Mouse (Mus musculus): ENCODE results near the gene Tnrc6c. TPM values are rescaled to one million over a fixed set of nuclear protein-coding genes. Genes with fewer than 3 reads are reported as not detected.
A peak's percentile ranks its signal among the peaks of the same experiment; 100 is the strongest.

Tnrc6c gene
- polyA plus RNA-seq, 1 experiment from 2014 or later = 10.5 TPM

DNA sequence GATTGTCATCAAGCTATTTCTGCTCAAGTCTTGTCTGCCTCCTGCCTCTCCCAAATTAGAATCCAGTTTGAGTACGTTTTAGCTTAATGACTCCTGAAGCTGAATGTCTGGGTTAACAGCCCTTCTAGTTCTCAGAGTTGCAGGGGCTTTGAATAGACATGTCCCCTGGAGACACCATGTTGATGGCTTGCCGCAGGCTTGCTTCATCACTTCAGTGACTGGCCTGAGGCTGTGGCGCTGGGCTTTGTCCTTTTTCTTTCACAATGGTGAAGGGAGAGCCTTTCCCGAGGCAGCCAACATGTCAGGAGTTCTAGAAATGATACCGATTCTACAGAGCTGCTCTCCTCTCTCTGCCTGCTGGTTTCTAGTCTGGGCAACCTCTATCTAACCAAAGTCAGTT lies 30.6 kb downstream of the Tnrc6c start:
- no peak for ATAC-seq (replicated peaks; ENCODE audit: low FRiP score)
- Histone ChIP-seq H3K36me3 (no peaks in the 10 kb centered on the region), H3K27ac (no peak overlapping the region), H3K4me3 (replicated peaks) (no peak overlapping the region), H3K9ac (no peak overlapping the region), H3K27me3 (no peaks in the 10 kb centered on the region), H3K4me2 (no peak overlapping the region), H3K9me3 (replicated peaks) (no peaks in the 10 kb centered on the region), H3K4me1 (peaks cover 43% of the 10 kb centered on the region)
- WGBS = 52% methylated on average over 5 of the region's 5 CpGs

- Histone ChIP-seq H3K27me3 (no peaks in the 10 kb centered on the region), H3K9me3 (replicated peaks) (no peaks in the 10 kb centered on the region), H3K9ac (no peak overlapping the region), H3K27ac (peak overlapping the region; percentile 33), H3K4me3 (replicated peaks) (no peak overlapping the region), H3K4me2 (peak overlapping the region; percentile 30), H3K36me3 (no peaks in the 10 kb centered on the region), H3K4me1 (peaks cover 43% of the 10 kb centered on the region)
- peak; percentile 69; the same call in 1 of the 2 replicates for ATAC-seq (replicated peaks; ENCODE audit: low FRiP score)
- 44% methylated on average over 3 of the region's 3 CpGs for WGBS
Measured at GRCm38 (mm10) chr11:117685461-117685860, 31.4 kb downstream of the Tnrc6c start.

DNA sequence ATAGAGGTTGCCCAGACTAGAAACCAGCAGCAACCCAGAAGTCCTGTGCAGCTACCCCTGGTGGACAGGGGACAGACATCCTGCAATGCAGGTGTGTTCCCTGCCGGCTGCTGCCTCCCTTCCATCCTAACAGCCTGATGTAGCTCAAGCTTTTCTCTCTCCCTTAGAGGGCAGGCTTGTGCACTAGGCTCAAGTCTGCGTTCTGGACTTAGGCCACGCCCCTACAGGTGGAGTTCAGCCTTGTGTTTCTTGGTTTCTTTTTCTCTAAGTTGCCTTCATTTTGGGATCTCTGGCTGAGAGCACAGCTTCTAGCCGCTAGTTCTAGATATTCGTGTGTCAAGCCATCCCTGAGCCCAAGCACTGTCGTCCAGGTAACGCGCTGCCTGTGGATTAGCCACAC lies 31.9 kb downstream of the Tnrc6c start:
- H3K9ac ChIP-seq = no peak overlapping the region
- ATAC-seq (replicated peaks; ENCODE audit: low FRiP score) = peak; percentile 69; the same call in 1 of the 2 replicates
- no peaks in the 10 kb centered on the region for H3K36me3 ChIP-seq
- peak overlapping the region; percentile 33 for H3K27ac ChIP-seq
- H3K4me2 ChIP-seq = peak overlapping the region; percentile 30
- no peaks in the 10 kb centered on the region for H3K27me3 ChIP-seq
- WGBS = 61% methylated on average over 8 of the region's 8 CpGs
- H3K4me1 ChIP-seq = peaks cover 43% of the 10 kb centered on the region
- H3K9me3 ChIP-seq (replicated peaks) = no peaks in the 10 kb centered on the region
- H3K4me3 ChIP-seq (replicated peaks) = no peak overlapping the region

DNA sequence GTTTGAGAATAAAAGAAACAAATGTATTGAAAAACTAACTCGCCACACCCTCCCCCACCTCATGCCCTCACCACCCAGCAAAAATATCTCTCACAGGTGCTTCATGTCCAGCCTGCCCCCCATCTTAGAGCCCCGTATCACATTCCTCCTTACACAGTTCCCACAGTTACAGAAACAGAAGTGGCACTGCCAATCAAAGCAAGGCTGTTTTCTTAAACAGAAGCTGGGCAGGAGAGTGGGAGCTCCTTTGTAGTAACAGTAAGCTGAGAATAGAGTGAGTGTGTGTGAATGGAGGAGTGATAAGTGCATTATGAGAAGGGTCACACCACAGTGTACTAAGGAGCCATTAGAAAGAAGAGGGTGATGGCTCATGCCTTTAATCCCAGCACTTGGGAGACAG lies 34.5 kb downstream of the Tnrc6c start:
- H3K9me3 ChIP-seq (replicated peaks) = no peaks in the 10 kb centered on the region
- H3K27me3 ChIP-seq = no peaks in the 10 kb centered on the region
- no peak overlapping the region for H3K4me2 ChIP-seq
- H3K4me1 ChIP-seq = peaks cover 36% of the 10 kb centered on the region
- no peak overlapping the region for H3K9ac ChIP-seq
- no peaks in the 10 kb centered on the region for H3K36me3 ChIP-seq
- H3K27ac ChIP-seq = no peak overlapping the region; the same call in 1 of the 2 replicates
- 0 out of 2 replicates have a peak, but pooled peaks have one; percentile 36 for ATAC-seq (replicated peaks; ENCODE audit: low FRiP score)
- 48% methylated on average over 2 of the region's 2 CpGs for WGBS
- no peak overlapping the region for H3K4me3 ChIP-seq (replicated peaks)

DNA sequence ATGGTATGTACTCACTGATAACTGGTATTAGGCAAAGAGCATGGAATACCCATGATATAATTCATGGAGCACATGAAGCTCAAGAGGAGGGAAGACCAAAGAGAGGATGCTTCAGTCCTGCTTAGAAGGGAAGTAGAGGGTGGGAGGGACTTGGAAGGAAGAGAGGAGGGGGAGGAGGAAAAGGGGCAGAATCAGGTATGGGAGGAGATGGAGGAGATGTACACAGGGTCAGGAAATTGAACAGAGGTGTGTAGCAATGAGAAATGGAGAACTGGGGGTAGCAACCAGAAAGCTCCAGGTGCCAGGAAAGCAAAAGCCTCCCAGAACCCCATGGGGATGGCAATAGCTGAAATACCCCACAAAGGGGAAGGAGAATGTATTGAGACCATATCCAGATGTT lies 37.2 kb downstream of the Tnrc6c start:
- ATAC-seq (replicated peaks; ENCODE audit: low FRiP score) = no peak
- Histone ChIP-seq H3K9ac (no peak overlapping the region), H3K36me3 (no peaks in the 10 kb centered on the region), H3K4me3 (replicated peaks) (no peak overlapping the region), H3K9me3 (replicated peaks) (no peaks in the 10 kb centered on the region), H3K4me1 (peaks cover 24% of the 10 kb centered on the region), H3K27ac (no peak overlapping the region), H3K27me3 (no peaks in the 10 kb centered on the region), H3K4me2 (no peak overlapping the region)

- Histone ChIP-seq H3K27me3 (no peaks in the 10 kb centered on the region), H3K36me3 (no peaks in the 10 kb centered on the region), H3K27ac (no peak overlapping the region), H3K4me3 (replicated peaks) (no peak overlapping the region), H3K4me2 (no peak overlapping the region), H3K4me1 (peaks cover 12% of the 10 kb centered on the region), H3K9me3 (replicated peaks) (no peaks in the 10 kb centered on the region), H3K9ac (no peak overlapping the region)
- WGBS = 76% methylated on average over 5 of the region's 5 CpGs
- ATAC-seq (replicated peaks; ENCODE audit: low FRiP score) = no peak
Measured at GRCm38 (mm10) chr11:117694050-117694449, 40.0 kb downstream of the Tnrc6c start.

DNA sequence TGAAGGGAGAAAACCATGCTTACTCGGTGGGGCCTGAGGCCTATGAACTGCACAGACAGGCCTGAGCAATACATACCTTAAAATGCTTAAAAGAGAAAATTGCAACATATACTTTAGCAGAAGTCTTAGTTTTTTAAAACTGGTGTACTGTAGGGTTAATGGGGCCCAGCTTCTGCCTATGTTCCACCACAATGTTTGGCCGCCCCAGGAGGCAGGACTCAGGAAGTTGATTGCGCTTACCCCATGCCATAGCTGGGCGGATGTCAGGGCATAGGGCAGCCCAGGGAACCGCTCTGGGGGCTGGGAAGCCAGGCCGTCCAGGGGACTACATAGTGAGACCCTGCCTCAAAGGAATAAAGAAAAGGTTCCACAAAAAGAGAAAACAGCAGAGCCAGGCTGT lies 42.5 kb downstream of the Tnrc6c start:
- no peaks in the 10 kb centered on the region for H3K27me3 ChIP-seq
- no peak overlapping the region for H3K4me3 ChIP-seq (replicated peaks)
- H3K4me1 ChIP-seq = peaks cover 15% of the 10 kb centered on the region
- 40% methylated on average over 6 of the region's 6 CpGs for WGBS
- no peak overlapping the region for H3K9ac ChIP-seq
- H3K36me3 ChIP-seq = no peaks in the 10 kb centered on the region
- H3K4me2 ChIP-seq = no peak overlapping the region
- ATAC-seq (replicated peaks; ENCODE audit: low FRiP score) = no peak
- H3K27ac ChIP-seq = no peak overlapping the region
- no peaks in the 10 kb centered on the region for H3K9me3 ChIP-seq (replicated peaks)

- Histone ChIP-seq H3K9ac (no peak overlapping the region), H3K4me3 (replicated peaks) (no peak overlapping the region), H3K9me3 (replicated peaks) (no peaks in the 10 kb centered on the region), H3K4me1 (peaks cover 14% of the 10 kb centered on the region), H3K4me2 (no peak overlapping the region), H3K36me3 (peaks cover 19% of the 10 kb centered on the region), H3K27me3 (no peaks in the 10 kb centered on the region), H3K27ac (no peak overlapping the region)
- no peak for ATAC-seq (replicated peaks; ENCODE audit: low FRiP score)
- WGBS = 65% methylated on average over 4 of the region's 4 CpGs
Measured at GRCm38 (mm10) chr11:117700871-117701270, 46.8 kb downstream of the Tnrc6c start.

GRCm38 (mm10) chr11:117706267-117706666 lies 52.2 kb downstream of the Tnrc6c start:
- Histone ChIP-seq H3K36me3 (peaks cover 19% of the 10 kb centered on the region), H3K9me3 (replicated peaks) (no peaks in the 10 kb centered on the region), H3K9ac (no peak overlapping the region), H3K4me3 (replicated peaks) (no peak overlapping the region), H3K27me3 (no peaks in the 10 kb centered on the region), H3K4me1 (no peaks in the 10 kb centered on the region), H3K27ac (no peak overlapping the region), H3K4me2 (no peak overlapping the region)
- ATAC-seq (replicated peaks; ENCODE audit: low FRiP score) = no peak
- 89% methylated on average over 2 of the region's 2 CpGs for WGBS

GRCm38 (mm10) chr11:117707238-117707637 lies 53.1 kb downstream of the Tnrc6c start:
- no peaks in the 10 kb centered on the region for H3K9me3 ChIP-seq (replicated peaks)
- no peak overlapping the region; the same call in 1 of the 2 replicates for H3K27ac ChIP-seq
- ATAC-seq (replicated peaks; ENCODE audit: low FRiP score) = no peak
- H3K4me2 ChIP-seq = no peak overlapping the region
- H3K4me3 ChIP-seq (replicated peaks) = no peak overlapping the region
- H3K4me1 ChIP-seq = no peaks in the 10 kb centered on the region
- peaks cover 19% of the 10 kb centered on the region for H3K36me3 ChIP-seq
- H3K9ac ChIP-seq = no peak overlapping the region
- 74% methylated on average over 2 of the region's 2 CpGs for WGBS
- no peaks in the 10 kb centered on the region for H3K27me3 ChIP-seq

- no peaks in the 10 kb centered on the region for H3K27me3 ChIP-seq
- no peaks in the 10 kb centered on the region for H3K4me1 ChIP-seq
- H3K27ac ChIP-seq = no peak overlapping the region; the same call in 1 of the 2 replicates
- WGBS = 61% methylated on average over 4 of the region's 4 CpGs
- ATAC-seq (replicated peaks; ENCODE audit: low FRiP score) = no peak
- peaks cover 13% of the 10 kb centered on the region for H3K36me3 ChIP-seq
- H3K9me3 ChIP-seq (replicated peaks) = no peaks in the 10 kb centered on the region
- H3K4me3 ChIP-seq (replicated peaks) = no peak overlapping the region
- no peak overlapping the region for H3K4me2 ChIP-seq
- H3K9ac ChIP-seq = no peak overlapping the region
Measured at GRCm38 (mm10) chr11:117709308-117709707, 55.2 kb downstream of the Tnrc6c start.

DNA sequence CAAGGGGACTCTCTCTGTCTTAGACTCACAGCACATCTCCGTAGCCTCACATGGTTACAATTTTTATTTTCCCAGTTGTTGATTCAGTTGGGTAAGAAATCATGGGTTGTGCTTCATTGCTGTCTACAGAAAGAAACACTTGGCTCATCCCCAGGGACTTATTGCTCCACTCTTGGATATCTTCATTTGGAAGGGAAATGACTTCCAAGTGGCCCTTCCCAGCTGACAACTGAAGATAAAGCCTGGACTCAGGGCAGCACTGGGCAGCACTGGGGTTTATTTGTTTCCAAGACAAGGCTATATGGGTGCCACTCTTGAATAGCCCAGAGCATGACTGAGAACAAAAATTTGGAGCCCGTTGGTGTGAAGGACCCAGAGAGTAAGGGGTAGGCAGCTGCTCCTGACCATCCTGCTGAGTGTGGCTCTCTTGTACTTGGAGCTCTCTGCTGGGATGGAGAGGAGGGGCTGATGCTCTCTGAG lies 56.8 kb downstream of the Tnrc6c start:
- 79% methylated on average over 2 of the region's 2 CpGs for WGBS
- H3K9me3 ChIP-seq (replicated peaks) = no peaks in the 10 kb centered on the region
- H3K27me3 ChIP-seq = no peaks in the 10 kb centered on the region
- no peak overlapping the region for H3K4me3 ChIP-seq (replicated peaks)
- no peaks in the 10 kb centered on the region for H3K4me1 ChIP-seq
- H3K27ac ChIP-seq = no peak overlapping the region
- H3K9ac ChIP-seq = no peak overlapping the region
- H3K36me3 ChIP-seq = peaks cover 28% of the 10 kb centered on the region
- H3K4me2 ChIP-seq = no peak overlapping the region
- no peak for ATAC-seq (replicated peaks; ENCODE audit: low FRiP score)

- Histone ChIP-seq H3K36me3 (peaks cover 36% of the 10 kb centered on the region), H3K27ac (no peak overlapping the region), H3K9ac (no peak overlapping the region), H3K9me3 (replicated peaks) (no peaks in the 10 kb centered on the region), H3K4me3 (replicated peaks) (no peak overlapping the region), H3K4me2 (no peak overlapping the region), H3K27me3 (no peaks in the 10 kb centered on the region), H3K4me1 (no peaks in the 10 kb centered on the region)
- 93% methylated on average over 1 of the region's 1 CpGs for WGBS
- ATAC-seq (replicated peaks; ENCODE audit: low FRiP score) = no peak
Measured at GRCm38 (mm10) chr11:117712065-117712464, 58.0 kb downstream of the Tnrc6c start.
